Mouse (Mus musculus): ENCODE data around the gene Nxph4.

- TF ChIP-seq CTCF (IDR thresholded peaks at IDR 0.05; ENCODE audit: borderline replicate concordance, insufficient read depth, low read length) (no peak), POLR2A (IDR thresholded peaks at IDR 0.05; ENCODE audit: low read depth, low read length) (no peak)
Measured at GRCm38 (mm10) chr10:127542084-127542483, 7.7 kb upstream of the Nxph4 start.
